Mouse (Mus musculus): Measurements from ENCODE around the gene Flt1. TPM values are rescaled to one million over a fixed set of nuclear protein-coding genes. Genes with fewer than 3 reads are reported as not detected.

Gene Flt1
- total and polyA plus RNA-seq, 3 experiments = 0.03 to 0.08 TPM; not detected in 1

DNA sequence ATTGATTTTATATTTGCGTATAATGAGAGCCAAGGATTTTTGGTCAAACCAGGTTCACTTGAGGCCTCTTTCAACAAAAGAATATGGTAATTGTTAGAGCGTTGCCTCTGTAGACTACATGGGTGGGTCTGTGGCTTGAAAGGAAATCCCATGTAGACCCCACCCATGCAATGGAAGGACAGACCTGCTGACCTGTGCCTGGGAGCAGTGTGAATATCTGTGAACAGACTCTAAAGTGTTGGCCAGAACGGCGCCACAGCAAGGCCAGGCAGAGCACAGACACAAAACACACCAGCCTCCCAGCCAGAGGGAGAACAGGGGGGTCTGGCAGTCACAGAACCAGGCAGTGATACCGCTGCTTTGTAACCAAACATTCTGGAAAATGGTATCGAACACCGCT is 7.5 kb downstream of the Flt1 start:
- Histone ChIP-seq H3K9me3 (replicated peaks; ENCODE audit: insufficient read depth, low read length) (no peaks in the 10 kb centered on the region; the same call in 1 of the 2 replicates), H3K4me3 (ENCODE audit: control insufficient read depth in 1 of 2, insufficient read depth in 1 of 2, low read depth in 2 of 2, low read length in 2 of 2) (no peak overlapping the region), H3K79me2 (ENCODE audit: control insufficient read depth, insufficient read depth, low read length, poor library complexity) (no peaks in the 10 kb centered on the region), H3K27ac (ENCODE audit: control insufficient read depth, low read depth, low read length) (no peak overlapping the region), H3K9ac (ENCODE audit: control insufficient read depth, low read depth, low read length, poor library complexity, severe bottlenecking) (no peak overlapping the region), H3K4me1 (ENCODE audit: control insufficient read depth in 1 of 2, insufficient read depth in 2 of 2, low read length in 2 of 2) (peaks cover 0 to 3% of the 10 kb centered on the region in 2 experiments; a peak in 1 of 4 replicates), H3K27me3 (ENCODE audit: control insufficient read depth in 1 of 2, insufficient read depth in 2 of 2, low read length in 2 of 2) (no peaks in the 10 kb centered on the region), H3K36me3 (ENCODE audit: control insufficient read depth in 1 of 2, insufficient read depth in 2 of 2, low read length in 2 of 2) (no peaks in the 10 kb centered on the region)
- no peak for TF ChIP-seq NRF1 (IDR thresholded peaks at IDR 0.05; ENCODE audit: insufficient read depth, low read depth, low read length, poor library complexity, severe bottlenecking)
- no peak for TF ChIP-seq GABPA (IDR thresholded peaks at IDR 0.05; ENCODE audit: low read depth, low read length)
- DNase-seq (ENCODE audit: low read depth, low spot score) = no peak

DNA sequence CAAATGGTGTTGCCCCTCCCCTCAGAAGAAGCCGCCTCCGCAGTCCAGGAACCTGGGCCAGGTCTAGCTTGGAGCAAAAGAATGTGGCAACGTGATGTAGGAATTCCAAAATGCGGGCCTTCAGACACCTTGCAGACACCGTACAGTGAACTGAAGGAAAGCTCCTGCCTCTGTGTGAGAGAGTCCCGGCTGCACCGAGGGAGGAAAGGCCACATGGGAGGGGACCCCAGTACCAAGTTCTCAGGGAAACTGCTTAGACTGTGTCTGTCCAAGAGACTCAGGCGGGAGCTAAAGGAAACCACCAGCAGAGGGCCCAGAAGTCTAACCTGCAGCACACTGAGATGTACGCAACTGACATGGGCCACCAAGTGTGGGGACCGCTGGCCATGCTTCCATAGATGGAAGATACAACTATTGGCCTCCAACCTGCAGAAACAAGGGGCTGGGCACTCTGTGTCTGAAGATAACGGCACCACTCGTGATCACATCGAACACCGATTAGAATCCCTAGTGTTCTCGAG is 9.1 kb downstream of the Flt1 start:
- no peak overlapping the region for H3K27ac ChIP-seq (ENCODE audit: control insufficient read depth, low read depth, low read length)
- H3K9ac ChIP-seq (ENCODE audit: control insufficient read depth, low read depth, low read length, poor library complexity, severe bottlenecking) = no peak overlapping the region
- no peaks in the 10 kb centered on the region for H3K36me3 ChIP-seq (ENCODE audit: control insufficient read depth in 1 of 2, insufficient read depth in 2 of 2, low read length in 2 of 2)
- no peaks in the 10 kb centered on the region; the same call in 1 of the 2 replicates for H3K9me3 ChIP-seq (replicated peaks; ENCODE audit: insufficient read depth, low read length)
- no peak for DNase-seq (ENCODE audit: low read depth, low spot score)
- H3K4me3 ChIP-seq (ENCODE audit: control insufficient read depth in 1 of 2, insufficient read depth in 1 of 2, low read depth in 2 of 2, low read length in 2 of 2) = no peak overlapping the region
- peaks cover 0 to 3% of the 10 kb centered on the region in 2 experiments; a peak in 1 of 4 replicates for H3K4me1 ChIP-seq (ENCODE audit: control insufficient read depth in 1 of 2, insufficient read depth in 2 of 2, low read length in 2 of 2)
- H3K27me3 ChIP-seq (ENCODE audit: control insufficient read depth in 1 of 2, insufficient read depth in 2 of 2, low read length in 2 of 2) = no peaks in the 10 kb centered on the region
- H3K79me2 ChIP-seq (ENCODE audit: control insufficient read depth, insufficient read depth, low read length, poor library complexity) = no peaks in the 10 kb centered on the region
- TF ChIP-seq MYC (IDR thresholded peaks at IDR 0.05; ENCODE audit: low read depth, low read length) = no peak
- no peak for TF ChIP-seq ETS1 (IDR thresholded peaks at IDR 0.05; ENCODE audit: low read depth, low read length)
- TF ChIP-seq RCOR1 (IDR thresholded peaks at IDR 0.05; ENCODE audit: low read depth, low read length) = no peak
- TF ChIP-seq BHLHE40 (IDR thresholded peaks at IDR 0.05; ENCODE audit: borderline replicate concordance, low read depth, low read length) = no peak
- no peak for TF ChIP-seq JUND (IDR thresholded peaks at IDR 0.05; ENCODE audit: low read depth, low read length)
- TF ChIP-seq RAD21 (IDR thresholded peaks at IDR 0.05; ENCODE audit: low read depth, low read length) = no peak
- no peak for TF ChIP-seq TBP (IDR thresholded peaks at IDR 0.05; ENCODE audit: low read depth, low read length)
- TF ChIP-seq MAFK (IDR thresholded peaks at IDR 0.05; ENCODE audit: borderline replicate concordance, low read depth, low read length) = no peak
- no peak for TF ChIP-seq ZNF384 (IDR thresholded peaks at IDR 0.05; ENCODE audit: low read depth, low read length)
- no peak for TF ChIP-seq NELFE (IDR thresholded peaks at IDR 0.05; ENCODE audit: low read depth, low read length)

DNA sequence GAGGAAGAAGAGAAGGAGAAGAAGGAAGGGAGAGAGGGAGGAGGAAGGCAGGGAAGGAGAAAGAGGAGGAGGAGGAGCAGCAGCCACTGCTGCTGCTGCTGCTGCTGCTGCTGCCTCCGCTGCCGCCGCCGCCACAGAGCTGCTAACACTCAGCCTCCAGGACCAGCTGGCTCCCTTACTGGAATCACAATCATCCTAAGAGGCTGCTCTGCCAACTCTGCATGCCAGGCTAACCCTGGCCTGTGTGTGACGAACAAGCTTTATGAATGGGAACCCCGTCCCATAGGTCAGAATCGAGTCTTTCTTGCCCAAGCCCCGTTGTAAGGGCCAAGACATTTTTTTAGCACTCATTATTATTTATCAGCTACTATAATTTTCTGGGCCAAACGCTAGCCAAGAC is 9.5 kb downstream of the Flt1 start:
- Histone ChIP-seq H3K27me3 (ENCODE audit: control insufficient read depth in 1 of 2, insufficient read depth in 2 of 2, low read length in 2 of 2) (no peaks in the 10 kb centered on the region), H3K4me3 (ENCODE audit: control insufficient read depth in 1 of 2, insufficient read depth in 1 of 2, low read depth in 2 of 2, low read length in 2 of 2) (no peak overlapping the region), H3K36me3 (ENCODE audit: control insufficient read depth in 1 of 2, insufficient read depth in 2 of 2, low read length in 2 of 2) (no peaks in the 10 kb centered on the region), H3K4me1 (ENCODE audit: control insufficient read depth in 1 of 2, insufficient read depth in 2 of 2, low read length in 2 of 2) (no peaks in the 10 kb centered on the region), H3K27ac (ENCODE audit: control insufficient read depth, low read depth, low read length) (no peak overlapping the region), H3K9me3 (replicated peaks; ENCODE audit: insufficient read depth, low read length) (no peaks in the 10 kb centered on the region; the same call in 1 of the 2 replicates), H3K79me2 (ENCODE audit: control insufficient read depth, insufficient read depth, low read length, poor library complexity) (no peaks in the 10 kb centered on the region), H3K9ac (ENCODE audit: control insufficient read depth, low read depth, low read length, poor library complexity, severe bottlenecking) (no peak overlapping the region)
- TF ChIP-seq USF2 (IDR thresholded peaks at IDR 0.05; ENCODE audit: borderline replicate concordance in 1 of 2, insufficient read depth in 1 of 2, low read depth in 1 of 2, low read length in 2 of 2) (no peak), SMC3 (IDR thresholded peaks at IDR 0.05; ENCODE audit: low read depth, low read length) (no peak), ZKSCAN1 (IDR thresholded peaks at IDR 0.05; ENCODE audit: low read depth, low read length) (no peak), TBP (IDR thresholded peaks at IDR 0.05; ENCODE audit: low read depth, low read length) (no peak), POLR2AphosphoS5 (IDR thresholded peaks at IDR 0.05; ENCODE audit: borderline replicate concordance, low read depth, low read length) (no peak), USF1 (IDR thresholded peaks at IDR 0.05; ENCODE audit: low read depth, low read length) (no peak), MYB (IDR thresholded peaks at IDR 0.05; ENCODE audit: low read depth, low read length) (no peak), CHD2 (IDR thresholded peaks at IDR 0.05; ENCODE audit: low read length) (no peak), GATA1 (IDR thresholded peaks at IDR 0.05; ENCODE audit: low read depth, low read length) (no peak)
- no peak for DNase-seq (ENCODE audit: low read depth, low spot score)

All from MEL (cell line).